Mouse (Mus musculus) gastrocnemius, adult 2 months (tissue): ENCODE measurements around the gene Cfap97d1. TPM values are rescaled to one million over a fixed set of nuclear protein-coding genes. Genes with fewer than 3 reads are reported as not detected.
A peak's percentile ranks its signal among the peaks of the same experiment; 100 is the strongest.

Experiments
- DNase-seq: peaks from one replicate; pipeline ENCODE4 v3.0.0; 2022
- H3K27ac ChIP-seq: fragments of 200-600 bp; 2 replicates; pipeline ENCODE4 v1.8.1; 2022; ENCODE audit warnings: mild to moderate bottlenecking
- H3K4me3 ChIP-seq: fragments of 200-600 bp; 2 replicates; pipeline ENCODE4 v1.8.1; 2022; ENCODE audit warnings: mild to moderate bottlenecking, moderate library complexity
- CTCF ChIP-seq: fragments of 200-600 bp; IDR thresholded peaks from 2 replicates; pipeline ENCODE4 v1.8.1; 2022; ENCODE audit warnings: antibody characterized with exemption, mild to moderate bottlenecking, moderate library complexity
- intact Hi-C: fragments of 180-260 bp; cut with DNase I; formaldehyde crosslinking; loops from one replicate; pipeline ENCODE4 v1.15.1; 2025
- total RNA-seq, 2 experiments: library from RNA; stranded (reverse); gene quantifications; 2 replicates each; pipeline ENCODE4 v1.2.3; 2021

The Cfap97d1 gene
- total RNA-seq, 2 experiments from 2014 or later, result not detected

GRCm38 (mm10) chr11:102023406-102023805, 39.3 kb downstream of the Cfap97d1 start:
- intact Hi-C loops, result no loop called here
- Histone ChIP-seq H3K4me3 (peak overlapping the region; percentile 56), H3K27ac (peak overlapping the region; percentile 93)
- peak; percentile 38 for DNase-seq
- no peak for TF ChIP-seq CTCF

- peak; percentile 86 for DNase-seq
- intact Hi-C loops, result no loop called here
- TF ChIP-seq CTCF, result no peak
- peak overlapping the region; percentile 93 for H3K27ac ChIP-seq
- H3K4me3 ChIP-seq, result peak overlapping the region; percentile 56
Observed at GRCm38 (mm10) chr11:102024084-102024758, 40.1 kb downstream of the Cfap97d1 start.

GRCm38 (mm10) chr11:102024875-102025274, 40.8 kb downstream of the Cfap97d1 start:
- no peak for TF ChIP-seq CTCF
- intact Hi-C loops, result no loop called here
- Histone ChIP-seq H3K4me3 (peak overlapping the region; percentile 78), H3K27ac (peak overlapping the region; percentile 93)
- DNase-seq, result no peak

GRCm38 (mm10) chr11:102025354-102025753, 41.3 kb downstream of the Cfap97d1 start:
- Histone ChIP-seq H3K27ac (peak overlapping the region; percentile 93), H3K4me3 (peak overlapping the region; percentile 78)
- TF ChIP-seq CTCF, result no peak
- intact Hi-C loops, result no loop called here
- peak; percentile 49 for DNase-seq

- H3K27ac ChIP-seq, result peak overlapping the region; percentile 93
- peak overlapping the region; percentile 78 for H3K4me3 ChIP-seq
- DNase-seq, result peak; percentile 39
- no peak for TF ChIP-seq CTCF
- intact Hi-C loops, result no loop called here
Observed at GRCm38 (mm10) chr11:102025991-102026660, 42.0 kb downstream of the Cfap97d1 start.

- Histone ChIP-seq H3K27ac (peak overlapping the region; percentile 93), H3K4me3 (peak overlapping the region; percentile 78)
- DNase-seq, result peak; percentile 89
- TF ChIP-seq CTCF, result no peak
- intact Hi-C loops, result no loop called here
Observed at GRCm38 (mm10) chr11:102026694-102027360, 42.7 kb downstream of the Cfap97d1 start.

- H3K4me3 ChIP-seq, result peak overlapping the region; percentile 78
- no peak for DNase-seq
- peak; percentile 12; the same call in 1 of the 2 replicates for TF ChIP-seq CTCF
- peak overlapping the region; percentile 93 for H3K27ac ChIP-seq
- intact Hi-C loops, result no loop called here
Observed at GRCm38 (mm10) chr11:102027361-102028017, 43.4 kb downstream of the Cfap97d1 start.

GRCm38 (mm10) chr11:102028087-102028816, 44.2 kb downstream of the Cfap97d1 start, which contains the start of gene Mpp3:
Gene Mpp3 (minus strand): TSS chr11:102028461.
- no peak for TF ChIP-seq CTCF
- intact Hi-C loops, result no loop called here
- peak within 1 kb of the TSS; percentile 78 for H3K4me3 ChIP-seq
- no peak for DNase-seq
- peak within 1 kb of the TSS; percentile 93 for H3K27ac ChIP-seq

- Histone ChIP-seq H3K4me3 (no peak overlapping the region), H3K27ac (no peak overlapping the region)
- no peak for TF ChIP-seq CTCF
- peak; percentile 4 for DNase-seq
- intact Hi-C loops, result no loop called here
Observed at GRCm38 (mm10) chr11:102029304-102029703, 45.2 kb downstream of the Cfap97d1 start.

GRCm38 (mm10) chr11:102029966-102030365, 45.9 kb downstream of the Cfap97d1 start:
- H3K27ac ChIP-seq, result no peak overlapping the region
- TF ChIP-seq CTCF, result no peak
- no peak overlapping the region for H3K4me3 ChIP-seq
- DNase-seq, result peak; percentile 5
- intact Hi-C loops, result no loop called here

- intact Hi-C loops, result no loop called here
Observed at GRCm38 (mm10) chr11:102031149-102031548, 47.1 kb downstream of the Cfap97d1 start.

More at GRCm38 (mm10) chr11:102031149-102031548, 47.1 kb downstream of the Cfap97d1 start:
- no peak for TF ChIP-seq CTCF
- DNase-seq, result peak; percentile 21
- no peak overlapping the region for H3K4me3 ChIP-seq
- no peak overlapping the region for H3K27ac ChIP-seq
